Mouse (Mus musculus) intestine, embryonic 14.5 days (tissue): ENCODE measurements around the gene Rasal2. TPM values are rescaled to one million over a fixed set of nuclear protein-coding genes. Genes with fewer than 3 reads are reported as not detected.

Experiments used
- ATAC-seq: fragments of 200-750 bp; cut with Nextera tagmentation; replicated peaks from 2 replicates; pipeline ENCODE4 v1.8.0; 2017; ENCODE audit warnings: low read depth, moderate number of reproducible peaks, moderate TSS enrichment, moderate library complexity; ENCODE audit not compliant: low FRiP score, low TSS enrichment
- DNase-seq: peaks from one replicate; pipeline ENCODE4 v3.0.0-alpha.2; 2018; ENCODE audit warnings: low spot score
- H3K27ac ChIP-seq: fragments of 300-500 bp; sonication (generic); 2 replicates; pipeline ENCODE4 v1.5.1; 2014; ENCODE audit warnings: low read depth, mild to moderate bottlenecking, control low read depth
- H3K27me3 ChIP-seq: fragments of 300-500 bp; sonication (generic); replicated peaks from 2 replicates; pipeline ENCODE4 v1.6.1; 2014; ENCODE audit warnings: low read length, control low read depth; ENCODE audit not compliant: control insufficient read depth, insufficient read depth
- H3K36me3 ChIP-seq: fragments of 300-500 bp; sonication (generic); 2 replicates; pipeline ENCODE4 v1.6.1; 2014; ENCODE audit warnings: low read length, control low read depth; ENCODE audit not compliant: control insufficient read depth, insufficient read depth
- H3K4me1 ChIP-seq: fragments of 300-500 bp; sonication (generic); replicated peaks from 2 replicates; pipeline ENCODE4 v1.6.1; 2014; ENCODE audit warnings: low read length, control low read depth, mixed read lengths; ENCODE audit not compliant: control insufficient read depth, insufficient read depth
- H3K4me2 ChIP-seq: fragments of 300-500 bp; sonication (generic); 2 replicates; pipeline ENCODE4 v1.6.1; 2014; ENCODE audit warnings: low read length
- H3K4me3 ChIP-seq: fragments of 300-500 bp; sonication (generic); 2 replicates; pipeline ENCODE4 v1.5.1; 2014; ENCODE audit warnings: low read depth, low read length, control low read depth, mixed read lengths
- H3K9ac ChIP-seq: fragments of 300-500 bp; sonication (generic); 2 replicates; pipeline ENCODE4 v1.6.1; 2014; ENCODE audit warnings: mild to moderate bottlenecking, low read length
- H3K9me3 ChIP-seq: fragments of 300-500 bp; sonication (generic); 2 replicates; pipeline ENCODE4 v1.6.1; 2016; ENCODE audit warnings: low read length, control low read depth; ENCODE audit not compliant: control insufficient read depth
- WGBS: fragments of 180-500 bp; shearing (Covaris S2); extraction: QIAGEN DNeasy Blood & Tissue Kit; methylation state at CpG from one replicate; pipeline ENCODE4 v1.1.7; 2014; 5-methylcytosine and 5-hydroxymethylcytosine counted together
- polyA plus RNA-seq: library from polyadenylated mRNA; unstranded; fragments of >200 nt; fragmentation: Nextera tagmentation; extraction: Ambion mirVana; gene quantifications from 2 replicates; pipeline ENCODE4 v1.2.1, GENCODE M21; 2014

Gene Rasal2
- polyA plus RNA-seq, 1 experiment from 2014 or later = 8.3 TPM

- Histone ChIP-seq H3K9me3 (no peaks in the 10 kb centered on the region), H3K4me3 (no peak overlapping the region)
- no peak for ATAC-seq
Measured at GRCm38 (mm10) chr1:157205685-157206084, 206.7 kb downstream of the Rasal2 start.

GRCm38 (mm10) chr1:157183043-157183442 is 229.4 kb downstream of the Rasal2 start:
- H3K27me3 ChIP-seq = no peaks in the 10 kb centered on the region
- DNase-seq = no peak
- ATAC-seq = no peak
- H3K27ac ChIP-seq = no peak overlapping the region
- H3K9me3 ChIP-seq = no peaks in the 10 kb centered on the region
- H3K9ac ChIP-seq = no peak overlapping the region
- no peak overlapping the region for H3K4me2 ChIP-seq
- no peak overlapping the region for H3K4me3 ChIP-seq
- no peaks in the 10 kb centered on the region for H3K4me1 ChIP-seq
- 76% methylated on average over 3 of the region's 3 CpGs for WGBS
- no peaks in the 10 kb centered on the region for H3K36me3 ChIP-seq

More at GRCm38 (mm10) chr1:157205685-157206084, 206.7 kb downstream of the Rasal2 start:
- Histone ChIP-seq H3K4me2 (no peak overlapping the region), H3K36me3 (no peaks in the 10 kb centered on the region), H3K27ac (no peak overlapping the region), H3K4me1 (peaks cover 3% of the 10 kb centered on the region; the same call in 1 of the 2 replicates), H3K9ac (no peak overlapping the region), H3K27me3 (no peaks in the 10 kb centered on the region)
- no peak for DNase-seq
- WGBS = 72% methylated on average over 4 of the region's 4 CpGs

- no peak overlapping the region for H3K4me3 ChIP-seq
- no peak overlapping the region for H3K4me2 ChIP-seq
- H3K27me3 ChIP-seq = no peaks in the 10 kb centered on the region
- no peak for DNase-seq
- WGBS = 43% methylated on average over 5 of the region's 5 CpGs
- no peaks in the 10 kb centered on the region for H3K36me3 ChIP-seq
- H3K9ac ChIP-seq = no peak overlapping the region
- H3K9me3 ChIP-seq = no peaks in the 10 kb centered on the region
- H3K27ac ChIP-seq = no peak overlapping the region
- no peak for ATAC-seq
- H3K4me1 ChIP-seq = no peaks in the 10 kb centered on the region
Measured at GRCm38 (mm10) chr1:157182431-157182830, 230.0 kb downstream of the Rasal2 start.

GRCm38 (mm10) chr1:157181081-157181480 is 231.3 kb downstream of the Rasal2 start:
- H3K4me3 ChIP-seq = no peak overlapping the region
- DNase-seq (no peak), ATAC-seq (no peak)
- no peaks in the 10 kb centered on the region for H3K27me3 ChIP-seq
- H3K9me3 ChIP-seq = no peaks in the 10 kb centered on the region
- H3K27ac ChIP-seq = no peak overlapping the region
- no peak overlapping the region for H3K9ac ChIP-seq
- no peaks in the 10 kb centered on the region for H3K4me1 ChIP-seq
- no peaks in the 10 kb centered on the region for H3K36me3 ChIP-seq
- no peak overlapping the region for H3K4me2 ChIP-seq

GRCm38 (mm10) chr1:157178988-157179764 is 233.2 kb downstream of the Rasal2 start:
- WGBS = 53% methylated on average over 9 of the region's 9 CpGs
- no peaks in the 10 kb centered on the region for H3K9me3 ChIP-seq
- H3K4me2 ChIP-seq = no peak overlapping the region
- DNase-seq = no peak
- H3K27ac ChIP-seq = no peak overlapping the region
- no peak overlapping the region for H3K9ac ChIP-seq
- ATAC-seq = no peak
- H3K36me3 ChIP-seq = no peaks in the 10 kb centered on the region
- no peaks in the 10 kb centered on the region for H3K27me3 ChIP-seq
- H3K4me3 ChIP-seq = no peak overlapping the region
- no peaks in the 10 kb centered on the region for H3K4me1 ChIP-seq

GRCm38 (mm10) chr1:157169292-157169691 is 243.1 kb downstream of the Rasal2 start:
- ATAC-seq = no peak
- no peaks in the 10 kb centered on the region for H3K9me3 ChIP-seq
- H3K36me3 ChIP-seq = no peaks in the 10 kb centered on the region
- H3K9ac ChIP-seq = no peak overlapping the region
- no peaks in the 10 kb centered on the region for H3K4me1 ChIP-seq
- 86% methylated on average over 8 of the region's 8 CpGs for WGBS
- no peak for DNase-seq
- no peaks in the 10 kb centered on the region for H3K27me3 ChIP-seq
- H3K27ac ChIP-seq = no peak overlapping the region
- H3K4me3 ChIP-seq = no peak overlapping the region
- H3K4me2 ChIP-seq = no peak overlapping the region

- no peaks in the 10 kb centered on the region for H3K9me3 ChIP-seq
- ATAC-seq (no peak), DNase-seq (no peak)
- no peaks in the 10 kb centered on the region for H3K27me3 ChIP-seq
- no peak overlapping the region for H3K4me3 ChIP-seq
- H3K9ac ChIP-seq = no peak overlapping the region
- H3K27ac ChIP-seq = no peak overlapping the region
- H3K4me2 ChIP-seq = no peak overlapping the region
- H3K36me3 ChIP-seq = no peaks in the 10 kb centered on the region
- WGBS = 84% methylated on average over 7 of the region's 7 CpGs
- H3K4me1 ChIP-seq = no peaks in the 10 kb centered on the region
Measured at GRCm38 (mm10) chr1:157168891-157169290, 243.5 kb downstream of the Rasal2 start.

- no peaks in the 10 kb centered on the region for H3K27me3 ChIP-seq
- no peaks in the 10 kb centered on the region for H3K4me1 ChIP-seq
- H3K4me3 ChIP-seq = no peak overlapping the region
- H3K27ac ChIP-seq = no peak overlapping the region
- H3K36me3 ChIP-seq = peaks cover 6% of the 10 kb centered on the region
- no peaks in the 10 kb centered on the region for H3K9me3 ChIP-seq
- no peak overlapping the region for H3K4me2 ChIP-seq
- ATAC-seq (no peak), DNase-seq (no peak)
- no peak overlapping the region for H3K9ac ChIP-seq
Measured at GRCm38 (mm10) chr1:157153781-157154180, 258.6 kb downstream of the Rasal2 start.

GRCm38 (mm10) chr1:157150107-157150506 is 262.3 kb downstream of the Rasal2 start:
- Histone ChIP-seq H3K27me3 (no peaks in the 10 kb centered on the region), H3K9ac (no peak overlapping the region), H3K27ac (no peak overlapping the region), H3K36me3 (no peaks in the 10 kb centered on the region), H3K4me2 (no peak overlapping the region), H3K4me1 (no peaks in the 10 kb centered on the region), H3K4me3 (no peak overlapping the region), H3K9me3 (no peaks in the 10 kb centered on the region)
- no peak for ATAC-seq
- 73% methylated on average over 1 of the region's 1 CpGs for WGBS
- no peak for DNase-seq
